Mouse (Mus musculus): ENCODE measurements around the gene Rhox2g.

DNA sequence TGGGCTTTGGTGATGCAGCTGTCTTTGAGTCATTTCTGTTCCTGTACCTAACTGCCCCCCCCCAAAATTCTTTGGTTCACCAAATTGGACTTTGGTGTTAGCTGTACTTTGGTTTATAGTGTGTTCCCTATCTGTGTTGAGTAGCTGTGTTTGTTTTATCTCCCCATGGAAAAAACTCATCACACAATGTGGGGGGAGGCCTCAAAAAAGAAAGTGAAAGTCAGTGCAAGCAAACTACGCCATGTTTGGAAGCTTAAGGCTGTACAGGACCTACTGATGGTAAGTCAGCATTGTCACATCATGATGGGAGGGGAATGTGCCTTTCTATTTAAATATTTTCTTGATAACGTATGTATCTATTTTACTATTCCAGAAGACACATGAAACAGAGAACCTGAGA is 49.0 kb upstream of the Rhox2g start:
- TF ChIP-seq POLR2A (IDR thresholded peaks at IDR 0.05; ENCODE audit: borderline replicate concordance, low read depth, low read length) (no peak), CTCF (IDR thresholded peaks at IDR 0.05; ENCODE audit: low read depth, low read length) (no peak)
